In the genomic region with DNA sequence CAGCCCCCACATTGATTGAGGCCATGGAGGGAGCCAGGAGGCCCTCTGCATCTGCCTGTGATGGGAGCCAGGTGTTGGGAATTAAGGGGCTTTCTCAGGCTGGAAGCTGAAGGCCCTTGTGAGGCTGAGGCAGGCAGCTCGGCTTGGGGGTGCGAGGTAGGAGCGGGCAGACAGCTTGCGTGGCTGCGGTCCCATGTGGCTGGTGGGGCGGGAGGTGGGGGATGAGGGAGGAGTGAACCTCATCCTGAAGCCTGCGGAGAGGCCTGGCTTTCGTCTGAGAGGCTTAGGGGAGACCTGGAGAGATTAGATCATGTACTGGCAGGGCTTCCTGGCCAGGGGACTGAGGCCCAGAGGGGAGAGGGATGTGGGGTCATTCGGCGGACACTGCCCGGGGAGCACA, we compare ENCODE assay signal across 10 mouse cellular contexts. TPM values are rescaled to one million over a fixed set of nuclear protein-coding genes. Genes with fewer than 3 reads are reported as not detected.
DNase-seq lines count a peak whose midpoint lies in the region; ATAC-seq and TF ChIP-seq lines count a peak whose summit lies in the region.
"Had no signal": no experiment of that assay in that cellular context is flagged by ENCODE, and none has a peak within 500 bp of the region (broad histone marks: within the 10 kb centered on the region; RNA-seq: fewer than 3 reads in every experiment).

No protein-coding gene starts in this region.

- 46% methylated on average over 11 of the region's 11 CpGs for WGBS in lung, embryonic 16.5 days
- 53% methylated on average over 11 of the region's 11 CpGs for WGBS in forebrain, embryonic 12.5 days
- 37% methylated on average over 11 of the region's 11 CpGs for WGBS in intestine, embryonic 16.5 days
- 76% methylated on average over 11 of the region's 11 CpGs for WGBS in small intestine, adult 2 months

- no peak overlapping the region for H3K4me3 ChIP-seq in lung, embryonic 16.5 days (ENCODE audit: low read length)
- no peak overlapping the region for H3K4me3 ChIP-seq in forebrain, embryonic 12.5 days (replicated peaks)
- H3K4me3 ChIP-seq in intestine, embryonic 16.5 days (ENCODE audit: low read length): no peak overlapping the region
- no peak overlapping the region for H3K4me3 ChIP-seq in small intestine, adult 2 months (ENCODE audit: low read depth, low read length)

- H3K36me3 ChIP-seq in lung, embryonic 16.5 days (ENCODE audit: control insufficient read depth, insufficient read depth, low read length): peaks cover 3% of the 10 kb centered on the region
- no peaks in the 10 kb centered on the region for H3K36me3 ChIP-seq in forebrain, embryonic 12.5 days (replicated peaks)
- no peaks in the 10 kb centered on the region for H3K36me3 ChIP-seq in intestine, embryonic 16.5 days (ENCODE audit: control insufficient read depth, insufficient read depth, low read length)
- no peaks in the 10 kb centered on the region; the same call in 1 of the 2 replicates for H3K36me3 ChIP-seq in small intestine, adult 2 months (ENCODE audit: control insufficient read depth, insufficient read depth, low read length)

- ATAC-seq in lung, embryonic 16.5 days (ENCODE audit: low read depth): no peak
- ATAC-seq in forebrain, embryonic 12.5 days (ENCODE audit: low FRiP score): no peak
- peak; percentile 47 for ATAC-seq in intestine, embryonic 16.5 days

- no peaks in the 10 kb centered on the region for H3K27me3 ChIP-seq in lung, embryonic 16.5 days (ENCODE audit: control insufficient read depth, insufficient read depth, low read depth, low read length)
- 0 out of 2 replicates have a peak, but pooled peaks cover 4% of the 10 kb centered on the region for H3K27me3 ChIP-seq in forebrain, embryonic 12.5 days
- H3K27me3 ChIP-seq in intestine, embryonic 16.5 days (replicated peaks; ENCODE audit: control insufficient read depth, insufficient read depth, low read length): no peaks in the 10 kb centered on the region
- 0 out of 2 replicates have a peak, but pooled peaks cover 3% of the 10 kb centered on the region for H3K27me3 ChIP-seq in small intestine, adult 2 months (ENCODE audit: control insufficient read depth, insufficient read depth, low read length)
- H3K27me3 ChIP-seq: Patski had no signal

- DNase-seq in lung, postnatal 14 days: no peak
- DNase-seq in thymus, postnatal 36 days: no peak
- DNase-seq in Muller cell, postnatal 12 days (ENCODE audit: inconsistent ontology term): no peak
- no peak for DNase-seq in adrenal gland, adult 18-20 months (ENCODE audit: low spot score in 2 of 2)

- peak overlapping the region; percentile 39; the same call in 1 of the 2 replicates for H3K9ac ChIP-seq in lung, embryonic 16.5 days (ENCODE audit: low read length)
- no peak overlapping the region for H3K9ac ChIP-seq in forebrain, embryonic 12.5 days
- H3K9ac ChIP-seq in intestine, embryonic 16.5 days (ENCODE audit: low read depth, low read length): peak overlapping the region; percentile 80

- no peak for TF ChIP-seq CTCF in small intestine, adult 2 months (IDR thresholded peaks at IDR 0.05; ENCODE audit: extremely low read depth, insufficient read length, insufficient replicate concordance, low read depth, low read length)

- no peaks in the 10 kb centered on the region for H3K9me3 ChIP-seq in lung, embryonic 16.5 days (ENCODE audit: control insufficient read depth, low read length)
- no peaks in the 10 kb centered on the region for H3K9me3 ChIP-seq in forebrain, embryonic 12.5 days
- H3K9me3 ChIP-seq in intestine, embryonic 16.5 days (ENCODE audit: control insufficient read depth, low read length): no peaks in the 10 kb centered on the region

- peaks cover 34% of the 10 kb centered on the region for H3K4me1 ChIP-seq in lung, embryonic 16.5 days (replicated peaks; ENCODE audit: control insufficient read depth, insufficient read depth, low read length)
- peaks cover 42% of the 10 kb centered on the region for H3K4me1 ChIP-seq in forebrain, embryonic 12.5 days
- peaks cover 59% of the 10 kb centered on the region for H3K4me1 ChIP-seq in intestine, embryonic 16.5 days (ENCODE audit: control insufficient read depth, insufficient read depth, low read length)
- peaks cover 4% of the 10 kb centered on the region; the same call in 1 of the 2 replicates for H3K4me1 ChIP-seq in small intestine, adult 2 months (ENCODE audit: control insufficient read depth, insufficient read depth, insufficient read length, low read length)

- H3K27ac ChIP-seq in lung, embryonic 16.5 days (ENCODE audit: low read length): peak overlapping the region; percentile 95
- peak overlapping the region; percentile 43; the same call in 1 of the 2 replicates for H3K27ac ChIP-seq in forebrain, embryonic 12.5 days
- H3K27ac ChIP-seq in intestine, embryonic 16.5 days (ENCODE audit: low read length): peak overlapping the region; percentile 98
- 0 out of 2 replicates have a peak overlapping the region, but pooled peaks have one; percentile 24 for H3K27ac ChIP-seq in small intestine, adult 2 months (ENCODE audit: insufficient read depth, low read depth, low read length)

- TF ChIP-seq POLR2A in small intestine, adult 2 months (IDR thresholded peaks at IDR 0.05; ENCODE audit: low read depth, low read length): no peak

- no peak overlapping the region for H3K4me2 ChIP-seq in lung, embryonic 16.5 days (ENCODE audit: low read depth, low read length)
- H3K4me2 ChIP-seq in forebrain, embryonic 12.5 days: no peak overlapping the region
- H3K4me2 ChIP-seq in intestine, embryonic 16.5 days (ENCODE audit: low read depth, low read length): no peak overlapping the region

RNA-seq across cellular contexts. Expression of a gene that starts 15.5 kb away (rescaled TPM):
- polyA plus RNA-seq in lung, embryonic 16.5 days (2015; fragmentation: Nextera tagmentation; extraction: Ambion mirVana): 17.9 and 50.7 TPM in 2 replicates
- 0.78 TPM in 1 of 2 replicates, not detected in the other for polyA plus RNA-seq in forebrain, embryonic 12.5 days (2016; fragmentation: Nextera tagmentation; extraction: Ambion mirVana)
- polyA plus RNA-seq in intestine, embryonic 16.5 days (2015; fragmentation: Nextera tagmentation; extraction: Ambion mirVana): 2.1 and 3.2 TPM in 2 replicates
- polyA plus RNA-seq in small intestine, adult 2 months (2012; rRNA removed): 0.10 TPM in 1 of 2 replicates, not detected in the other
- total RNA-seq in adrenal gland, adult 18-20 months (2021): 10 to 100 TPM in 1 of 2 experiments, under 1 TPM in 1; 0.83 to 16.2 TPM
- total RNA-seq: left cerebral cortex, postnatal 14 days had no signal

RNA-seq across cellular contexts. Expression of a gene that starts 22.5 kb away (rescaled TPM):
- 110 and 118 TPM in 2 replicates for polyA plus RNA-seq in lung, embryonic 16.5 days (2015; fragmentation: Nextera tagmentation; extraction: Ambion mirVana)
- polyA plus RNA-seq in forebrain, embryonic 12.5 days (2016; fragmentation: Nextera tagmentation; extraction: Ambion mirVana): 5.4 and 6.3 TPM in 2 replicates
- 125 and 134 TPM in 2 replicates for polyA plus RNA-seq in intestine, embryonic 16.5 days (2015; fragmentation: Nextera tagmentation; extraction: Ambion mirVana)
- polyA plus RNA-seq in small intestine, adult 2 months (2012; rRNA removed): 29.4 and 48.0 TPM in 2 replicates
- total RNA-seq in adrenal gland, adult 18-20 months (2021): 10 to 100 TPM; 17.0 to 24.2 TPM

RNA-seq across cellular contexts. Expression of a gene that starts 41.5 kb away (rescaled TPM):
- polyA plus RNA-seq in lung, embryonic 16.5 days (2015; fragmentation: Nextera tagmentation; extraction: Ambion mirVana): 17.6 and 61.1 TPM in 2 replicates
- 1.3 TPM in 1 of 2 replicates, not detected in the other for polyA plus RNA-seq in forebrain, embryonic 12.5 days (2016; fragmentation: Nextera tagmentation; extraction: Ambion mirVana)
- 4.3 and 4.7 TPM in 2 replicates for polyA plus RNA-seq in intestine, embryonic 16.5 days (2015; fragmentation: Nextera tagmentation; extraction: Ambion mirVana)
- 0.35 and 2.9 TPM in 2 replicates for polyA plus RNA-seq in small intestine, adult 2 months (2012; rRNA removed)
- 10 to 100 TPM in 1 of 2 experiments, under 1 TPM in 1; 0.83 to 10.2 TPM for total RNA-seq in adrenal gland, adult 18-20 months (2021)

RNA-seq across cellular contexts. Expression of a gene that starts 48.5 kb away (rescaled TPM):
- polyA plus RNA-seq in lung, embryonic 16.5 days (2015; fragmentation: Nextera tagmentation; extraction: Ambion mirVana): 0.48 and 1.2 TPM in 2 replicates
- not detected in 2 replicates for polyA plus RNA-seq in forebrain, embryonic 12.5 days (2016; fragmentation: Nextera tagmentation; extraction: Ambion mirVana)
- polyA plus RNA-seq in intestine, embryonic 16.5 days (2015; fragmentation: Nextera tagmentation; extraction: Ambion mirVana): 8.8 and 10.4 TPM in 2 replicates
- 1.4 and 66.8 TPM in 2 replicates for polyA plus RNA-seq in small intestine, adult 2 months (2012; rRNA removed)
- total RNA-seq in adrenal gland, adult 18-20 months (2021): not detected

RNA-seq across cellular contexts. Expression of a gene that starts 49.4 kb away (rescaled TPM):
- 17.2 and 22.4 TPM in 2 replicates for polyA plus RNA-seq in lung, embryonic 16.5 days (2015; fragmentation: Nextera tagmentation; extraction: Ambion mirVana)
- 10.8 and 15.9 TPM in 2 replicates for polyA plus RNA-seq in forebrain, embryonic 12.5 days (2016; fragmentation: Nextera tagmentation; extraction: Ambion mirVana)
- 50.3 and 58.1 TPM in 2 replicates for polyA plus RNA-seq in intestine, embryonic 16.5 days (2015; fragmentation: Nextera tagmentation; extraction: Ambion mirVana)
- 4.8 and 10.5 TPM in 2 replicates for polyA plus RNA-seq in small intestine, adult 2 months (2012; rRNA removed)
- 1 to 10 TPM; 2.9 to 3.0 TPM for total RNA-seq in adrenal gland, adult 18-20 months (2021)

Comparison
In these comparisons a context has a peak if more than half of its experiments do, and no peak if none do; other contexts are left out.
1. H3K27ac ChIP-seq: peak in every context shown above with its lines; median percentile 98 in intestine, embryonic 16.5 days; 95 in lung, embryonic 16.5 days; 43 in forebrain, embryonic 12.5 days; 24 in small intestine, adult 2 months.